Mouse (Mus musculus): ENCODE data around the gene Dbn1. TPM values are rescaled to one million over a fixed set of nuclear protein-coding genes. Genes with fewer than 3 reads are reported as not detected.

The Dbn1 gene
- total and polyA plus RNA-seq, 3 experiments: 4.8 to 10.4 (median 9.3) TPM

DNA sequence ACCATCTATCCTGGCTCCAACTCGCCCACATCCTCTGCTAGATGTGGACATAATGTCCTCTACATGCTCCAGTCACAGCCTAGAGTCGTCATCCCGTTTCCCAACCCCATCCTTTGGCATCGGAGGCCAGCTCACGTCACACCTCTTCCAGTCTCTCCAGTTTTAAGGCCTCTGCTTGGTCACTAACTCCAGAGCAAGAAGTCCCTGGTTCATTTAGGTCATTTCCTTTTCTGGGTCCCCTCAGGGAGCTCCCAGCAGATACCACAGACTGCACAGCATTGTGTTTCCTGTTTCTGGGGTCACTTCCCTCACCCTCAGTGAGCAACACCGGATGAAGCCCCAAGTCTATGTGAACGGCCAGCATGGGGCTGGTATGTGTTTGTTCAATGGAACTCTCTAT lies 8.9 kb downstream of the Dbn1 start:
- DNase-seq: no peak
- Histone ChIP-seq H3K4me1 (ENCODE audit: control insufficient read depth, insufficient read depth, low read length) (peaks cover 4% of the 10 kb centered on the region), H3K79me2 (replicated peaks; ENCODE audit: control insufficient read depth, insufficient read depth, low read length) (no peaks in the 10 kb centered on the region), H3K4me3 (no peak overlapping the region), H3K36me3 (ENCODE audit: control insufficient read depth, insufficient read depth, low read length) (no peaks in the 10 kb centered on the region), H3K9ac (ENCODE audit: low read depth, low read length) (no peak overlapping the region), H3K27me3 (ENCODE audit: control insufficient read depth, insufficient read depth, low read length) (no peaks in the 10 kb centered on the region), H3K27ac (peak overlapping the region; percentile 31)
- WGBS: 32% methylated on average over 7 of the region's 7 CpGs
- TF ChIP-seq EP300 (IDR thresholded peaks at IDR 0.05; ENCODE audit: insufficient read depth, low read depth, low read length): no peak
- no peak for TF ChIP-seq CTCF (IDR thresholded peaks at IDR 0.05)
- no peak for TF ChIP-seq POLR2A (IDR thresholded peaks at IDR 0.05; ENCODE audit: insufficient read depth, low read depth, low read length)
- intact Hi-C loops (cut with DNase I): loop anchor here (2.0 kb wide), 1 partner anchor 36 kb away; no protein-coding TSS in a partner anchor

DNA sequence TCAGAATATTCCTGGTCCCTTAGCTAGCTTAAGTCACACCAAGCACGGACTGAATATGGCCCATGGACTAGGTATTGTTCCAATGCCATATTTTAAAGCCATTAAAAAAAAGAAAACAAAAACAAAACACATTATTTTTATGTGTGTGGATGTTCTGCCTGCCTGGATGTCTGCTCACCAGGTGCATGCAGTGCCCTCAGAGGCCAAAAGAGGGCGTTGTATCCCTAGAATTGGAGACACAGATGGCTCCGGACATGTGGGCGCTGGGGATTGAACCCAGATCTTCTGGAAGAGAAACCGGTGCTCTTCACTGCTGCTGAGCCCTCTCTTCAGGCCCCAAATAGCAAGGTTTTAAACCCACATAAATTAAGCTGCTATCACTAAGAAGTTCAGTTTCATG lies 9.9 kb downstream of the Dbn1 start:
- DNase-seq: no peak
- Histone ChIP-seq H3K4me3 (no peak overlapping the region), H3K9ac (ENCODE audit: low read depth, low read length) (no peak overlapping the region), H3K27ac (no peak overlapping the region), H3K27me3 (ENCODE audit: control insufficient read depth, insufficient read depth, low read length) (no peaks in the 10 kb centered on the region), H3K4me1 (ENCODE audit: control insufficient read depth, insufficient read depth, low read length) (peaks cover 5% of the 10 kb centered on the region), H3K36me3 (ENCODE audit: control insufficient read depth, insufficient read depth, low read length) (no peaks in the 10 kb centered on the region), H3K79me2 (replicated peaks; ENCODE audit: control insufficient read depth, insufficient read depth, low read length) (no peaks in the 10 kb centered on the region)
- intact Hi-C loops (cut with DNase I): loop anchor here (2.0 kb wide), 1 partner anchor 37 kb away; no protein-coding TSS in a partner anchor
- TF ChIP-seq CTCF (IDR thresholded peaks at IDR 0.05) (peak; percentile 66), EP300 (IDR thresholded peaks at IDR 0.05; ENCODE audit: insufficient read depth, low read depth, low read length) (no peak), POLR2A (IDR thresholded peaks at IDR 0.05; ENCODE audit: insufficient read depth, low read depth, low read length) (no peak)
- WGBS: 58% methylated on average over 5 of the region's 5 CpGs

DNA sequence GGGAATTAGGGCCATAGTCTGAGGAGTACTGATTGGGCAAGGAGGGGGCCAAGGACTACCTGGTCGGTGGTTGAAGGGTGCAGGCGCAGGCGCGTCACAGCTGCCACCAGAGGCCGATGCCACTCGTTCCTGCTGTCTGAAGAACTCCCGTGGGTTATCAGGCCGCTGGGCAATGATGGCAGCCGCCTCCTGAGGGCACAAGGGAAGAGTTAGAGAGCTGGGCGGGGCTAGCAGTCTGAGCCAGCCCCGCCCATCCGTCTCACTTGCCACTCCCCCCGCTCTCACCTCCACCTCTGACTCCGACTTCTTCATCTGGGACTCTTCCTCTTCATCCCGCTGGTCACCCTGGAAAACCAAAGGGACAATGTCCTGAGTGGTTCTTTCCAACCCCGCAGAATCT lies 10.4 kb downstream of the Dbn1 start:
- no peak overlapping the region for H3K9ac ChIP-seq (ENCODE audit: low read depth, low read length)
- H3K27ac ChIP-seq: no peak overlapping the region
- H3K79me2 ChIP-seq (replicated peaks; ENCODE audit: control insufficient read depth, insufficient read depth, low read length): no peaks in the 10 kb centered on the region
- intact Hi-C loops (cut with DNase I): no loop called here
- no peaks in the 10 kb centered on the region for H3K27me3 ChIP-seq (ENCODE audit: control insufficient read depth, insufficient read depth, low read length)
- no peak for DNase-seq
- WGBS: 71% methylated on average over 16 of the region's 16 CpGs
- no peaks in the 10 kb centered on the region for H3K36me3 ChIP-seq (ENCODE audit: control insufficient read depth, insufficient read depth, low read length)
- H3K4me1 ChIP-seq (ENCODE audit: control insufficient read depth, insufficient read depth, low read length): peaks cover 6% of the 10 kb centered on the region
- H3K4me3 ChIP-seq: no peak overlapping the region
- TF ChIP-seq CTCF (IDR thresholded peaks at IDR 0.05) (no peak), EP300 (IDR thresholded peaks at IDR 0.05; ENCODE audit: insufficient read depth, low read depth, low read length) (no peak), POLR2A (IDR thresholded peaks at IDR 0.05; ENCODE audit: insufficient read depth, low read depth, low read length) (no peak)

DNA sequence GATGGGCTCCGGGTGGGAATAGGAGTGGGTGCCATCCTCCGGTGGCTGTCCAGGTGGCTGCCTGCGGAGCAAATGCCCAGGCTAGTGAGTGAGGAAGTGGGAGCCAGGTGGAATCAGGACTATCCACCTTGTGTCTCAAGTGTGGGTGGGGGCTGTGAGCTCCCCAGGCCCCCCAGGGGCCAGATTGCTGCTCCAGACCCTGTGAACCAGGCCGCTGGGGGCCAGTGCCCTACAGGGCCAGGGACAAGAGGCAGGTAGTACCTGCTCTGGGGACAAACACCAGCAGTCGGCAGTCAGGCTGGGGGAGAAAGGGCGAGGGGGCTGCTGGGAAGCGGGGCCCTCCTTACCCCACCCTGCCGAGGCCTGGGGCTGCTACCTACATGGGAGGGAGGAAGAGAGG lies 11.7 kb downstream of the Dbn1 start:
- Histone ChIP-seq H3K9ac (ENCODE audit: low read depth, low read length) (no peak overlapping the region), H3K36me3 (ENCODE audit: control insufficient read depth, insufficient read depth, low read length) (no peaks in the 10 kb centered on the region), H3K27me3 (ENCODE audit: control insufficient read depth, insufficient read depth, low read length) (no peaks in the 10 kb centered on the region), H3K27ac (no peak overlapping the region), H3K4me1 (ENCODE audit: control insufficient read depth, insufficient read depth, low read length) (peaks cover 6% of the 10 kb centered on the region), H3K79me2 (replicated peaks; ENCODE audit: control insufficient read depth, insufficient read depth, low read length) (no peaks in the 10 kb centered on the region), H3K4me3 (no peak overlapping the region)
- no peak for TF ChIP-seq POLR2A (IDR thresholded peaks at IDR 0.05; ENCODE audit: insufficient read depth, low read depth, low read length)
- TF ChIP-seq EP300 (IDR thresholded peaks at IDR 0.05; ENCODE audit: insufficient read depth, low read depth, low read length): no peak
- no peak for TF ChIP-seq CTCF (IDR thresholded peaks at IDR 0.05)
- intact Hi-C loops (cut with DNase I): no loop called here
- WGBS: 93% methylated on average over 8 of the region's 8 CpGs
- DNase-seq: no peak

DNA sequence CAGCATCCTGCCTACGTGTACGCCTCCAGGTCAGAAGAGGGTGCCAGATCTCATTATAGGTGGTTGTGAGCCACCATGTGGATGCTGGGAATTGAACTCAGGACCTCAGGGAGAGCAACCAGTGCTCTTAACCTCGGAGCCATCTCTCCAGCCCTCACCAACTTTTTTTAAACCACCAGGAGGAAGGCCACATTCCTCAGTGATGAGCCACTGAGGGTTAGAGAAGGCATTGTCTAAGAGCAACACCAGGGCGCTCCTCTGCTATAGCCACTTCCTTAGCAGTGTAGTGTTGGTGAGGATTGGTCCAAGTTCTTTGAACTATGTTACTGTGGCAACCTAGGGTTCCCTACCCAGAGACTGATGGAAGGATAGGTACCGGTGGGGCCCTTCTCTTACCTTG lies 12.2 kb downstream of the Dbn1 start:
- peaks cover 6% of the 10 kb centered on the region for H3K4me1 ChIP-seq (ENCODE audit: control insufficient read depth, insufficient read depth, low read length)
- H3K9ac ChIP-seq (ENCODE audit: low read depth, low read length): no peak overlapping the region
- no peaks in the 10 kb centered on the region for H3K27me3 ChIP-seq (ENCODE audit: control insufficient read depth, insufficient read depth, low read length)
- H3K4me3 ChIP-seq: no peak overlapping the region
- 87% methylated on average over 5 of the region's 5 CpGs for WGBS
- no peaks in the 10 kb centered on the region for H3K79me2 ChIP-seq (replicated peaks; ENCODE audit: control insufficient read depth, insufficient read depth, low read length)
- no peak for TF ChIP-seq POLR2A (IDR thresholded peaks at IDR 0.05; ENCODE audit: insufficient read depth, low read depth, low read length)
- no peak for TF ChIP-seq CTCF (IDR thresholded peaks at IDR 0.05)
- no peak for TF ChIP-seq EP300 (IDR thresholded peaks at IDR 0.05; ENCODE audit: insufficient read depth, low read depth, low read length)
- no peaks in the 10 kb centered on the region for H3K36me3 ChIP-seq (ENCODE audit: control insufficient read depth, insufficient read depth, low read length)
- DNase-seq: no peak
- intact Hi-C loops (cut with DNase I): no loop called here
- H3K27ac ChIP-seq: no peak overlapping the region

DNA sequence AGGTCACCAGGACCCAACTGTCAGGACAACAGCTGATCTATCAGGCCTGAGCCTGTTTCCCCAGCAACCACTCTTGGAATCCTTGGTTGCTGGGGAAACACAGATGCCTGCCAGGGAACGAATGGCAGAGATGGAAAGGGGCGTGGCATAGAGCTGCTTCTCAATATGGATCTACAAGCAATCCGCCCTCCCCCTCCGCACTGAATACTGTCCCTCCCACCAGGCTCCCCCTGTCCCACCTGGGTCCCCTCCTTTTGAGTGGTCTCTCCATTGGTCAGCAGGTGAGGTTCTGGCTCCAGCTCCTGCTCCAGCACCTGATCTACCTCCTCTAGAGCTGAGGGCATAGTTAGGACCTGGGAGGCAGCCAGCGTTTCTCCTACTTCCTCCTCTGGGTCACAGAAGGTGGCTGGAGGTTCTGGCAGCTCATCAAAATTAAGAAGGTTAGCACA lies 13.3 kb downstream of the Dbn1 start:
- Histone ChIP-seq H3K9ac (ENCODE audit: low read depth, low read length) (no peak overlapping the region), H3K27me3 (ENCODE audit: control insufficient read depth, insufficient read depth, low read length) (no peaks in the 10 kb centered on the region), H3K4me3 (no peak overlapping the region), H3K79me2 (replicated peaks; ENCODE audit: control insufficient read depth, insufficient read depth, low read length) (no peaks in the 10 kb centered on the region), H3K36me3 (ENCODE audit: control insufficient read depth, insufficient read depth, low read length) (no peaks in the 10 kb centered on the region), H3K27ac (no peak overlapping the region), H3K4me1 (ENCODE audit: control insufficient read depth, insufficient read depth, low read length) (peaks cover 6% of the 10 kb centered on the region)
- TF ChIP-seq CTCF (IDR thresholded peaks at IDR 0.05) (no peak), POLR2A (IDR thresholded peaks at IDR 0.05; ENCODE audit: insufficient read depth, low read depth, low read length) (no peak), EP300 (IDR thresholded peaks at IDR 0.05; ENCODE audit: insufficient read depth, low read depth, low read length) (no peak)
- DNase-seq: no peak
- intact Hi-C loops (cut with DNase I): no loop called here
- 71% methylated on average over 5 of the region's 5 CpGs for WGBS
